Mouse (Mus musculus) megakaryocyte progenitor cell, adult 5-6 weeks (primary cell): ENCODE measurements around the gene Cracr2b. TPM values are rescaled to one million over a fixed set of nuclear protein-coding genes. Genes with fewer than 3 reads are reported as not detected.
A peak's percentile ranks its signal among the peaks of the same experiment; 100 is the strongest.

Experiments
- ATAC-seq: replicated peaks from 2 replicates; pipeline ENCODE4 v1.8.0; 2016; ENCODE audit warnings: mild to moderate bottlenecking, moderate TSS enrichment, inconsistent platforms; ENCODE audit not compliant: poor library complexity
- total RNA-seq, 2 experiments: library from RNA; stranded (forward) in 1 of 2; stranded (reverse) in 1 of 2; fragments of 157-497, 149-512 nt in 1 of 2; fragments of 200-1000 nt in 1 of 2; gene quantifications; 2 replicates each; pipeline versions ENCODE4 v1.2.3 to v1.2.4; 2015 to 2017

Gene Cracr2b
- total RNA-seq, 2 experiments from 2014 or later, result 8.9 to 16.6 TPM

DNA sequence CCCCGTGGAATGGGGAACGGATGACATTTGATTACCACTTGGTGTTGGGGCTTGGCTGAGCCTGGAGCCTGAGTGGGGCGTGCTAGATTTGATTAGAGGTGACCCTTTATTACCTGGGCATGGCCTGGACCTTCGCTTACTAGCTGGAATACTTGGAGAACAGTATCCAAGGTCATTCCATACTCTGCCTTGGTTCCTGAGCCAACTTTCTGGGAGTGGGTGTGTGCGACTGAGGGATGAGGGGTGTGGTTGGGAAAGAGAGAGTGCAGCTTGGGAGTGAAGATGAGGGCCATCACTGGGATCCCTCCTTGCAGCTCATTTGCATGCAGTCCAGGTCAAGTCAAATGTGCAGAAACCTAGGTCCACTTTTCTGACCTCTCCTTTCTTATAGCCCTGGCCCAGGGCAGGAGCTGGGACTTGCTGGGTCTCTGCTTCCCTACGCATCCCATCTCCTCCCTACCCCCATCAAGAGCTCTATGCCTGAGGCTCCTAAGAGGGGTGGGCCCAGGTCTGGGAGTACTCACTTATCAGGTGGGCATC, 22.3 kb downstream of the Cracr2b start:
- no peak for ATAC-seq

- no peak for ATAC-seq
Measured at GRCm38 (mm10) chr7:141484186-141485120, 23.6 kb downstream of the Cracr2b start.

DNA sequence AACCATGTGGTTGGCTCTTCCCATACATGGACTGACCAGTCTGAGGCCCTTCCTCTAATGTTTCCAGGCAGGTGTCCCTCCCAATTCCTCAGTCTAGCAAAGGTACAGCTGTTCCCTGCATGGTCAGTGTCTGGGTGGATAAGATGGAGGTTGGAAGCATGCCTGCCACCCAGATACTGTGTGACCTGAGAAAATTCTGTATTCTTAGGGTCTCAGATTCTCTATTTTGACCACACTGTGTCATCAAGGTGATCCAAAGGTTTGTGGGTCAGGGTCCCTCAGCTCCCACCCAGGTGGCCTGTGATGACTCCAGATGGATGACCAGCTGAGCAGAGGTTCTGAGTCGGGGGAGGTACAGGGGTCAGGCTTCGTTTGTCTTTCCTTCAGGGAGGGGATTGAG, 24.3 kb downstream of the Cracr2b start:
- ATAC-seq, result no peak

DNA sequence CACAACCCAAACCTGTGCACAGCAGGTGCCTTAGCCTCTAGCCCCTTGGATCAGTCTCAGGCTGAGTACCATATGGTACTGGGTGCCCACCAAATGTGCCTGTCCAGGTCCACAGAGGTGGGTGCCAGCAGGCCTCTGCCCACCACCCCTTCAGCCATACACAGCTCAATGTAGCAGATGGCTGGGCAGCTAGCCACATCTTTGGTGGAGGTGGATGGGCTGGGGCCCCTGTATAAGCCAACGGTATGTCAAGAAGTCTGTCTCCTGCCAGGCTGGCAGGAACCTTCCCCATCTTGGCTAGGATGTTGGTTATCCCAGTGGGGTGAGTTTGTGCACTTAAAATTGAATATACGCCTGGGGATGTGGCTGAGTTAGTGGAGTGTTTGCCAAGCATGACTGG, 24.7 kb downstream of the Cracr2b start:
- ATAC-seq, result no peak

DNA sequence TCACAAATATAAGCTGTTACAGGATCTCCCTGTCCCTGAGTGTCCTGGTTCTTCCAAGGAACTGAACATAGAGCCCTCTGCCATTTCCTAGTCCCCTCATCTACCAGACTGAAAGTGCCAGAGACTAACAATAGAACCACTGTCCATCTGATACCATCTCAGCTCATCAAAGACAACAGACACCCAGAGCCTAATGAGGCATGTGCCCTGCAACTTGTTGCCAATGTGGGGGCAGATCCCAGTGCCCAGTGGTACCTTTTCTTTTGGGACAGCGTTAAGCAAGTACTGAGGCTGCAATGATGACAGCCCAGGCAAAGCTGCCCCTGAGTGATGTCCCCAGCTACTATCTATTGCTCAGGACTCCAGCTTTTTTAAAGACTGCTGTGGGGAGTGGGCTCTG, 25.3 kb downstream of the Cracr2b start:
- no peak for ATAC-seq

DNA sequence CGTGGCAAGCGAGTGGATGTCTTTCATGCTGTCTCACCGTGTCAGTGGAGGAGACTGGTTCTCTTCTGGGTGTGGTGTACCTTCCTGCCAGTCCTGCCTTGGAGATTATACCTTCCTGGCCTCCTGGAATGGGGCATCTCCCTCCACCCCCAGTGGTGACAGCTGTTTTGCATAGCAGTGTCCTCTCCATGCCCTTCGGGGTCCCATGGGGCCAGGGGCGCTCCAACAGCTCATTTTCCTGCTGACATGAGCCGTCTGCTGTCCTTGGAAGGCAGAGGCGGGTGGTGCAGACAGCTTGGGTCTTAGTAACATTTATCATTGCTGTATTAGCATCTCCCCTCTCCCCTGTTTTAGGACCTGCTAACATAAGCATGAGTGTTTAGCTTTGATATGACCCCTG, 26.2 kb downstream of the Cracr2b start:
- no peak for ATAC-seq

DNA sequence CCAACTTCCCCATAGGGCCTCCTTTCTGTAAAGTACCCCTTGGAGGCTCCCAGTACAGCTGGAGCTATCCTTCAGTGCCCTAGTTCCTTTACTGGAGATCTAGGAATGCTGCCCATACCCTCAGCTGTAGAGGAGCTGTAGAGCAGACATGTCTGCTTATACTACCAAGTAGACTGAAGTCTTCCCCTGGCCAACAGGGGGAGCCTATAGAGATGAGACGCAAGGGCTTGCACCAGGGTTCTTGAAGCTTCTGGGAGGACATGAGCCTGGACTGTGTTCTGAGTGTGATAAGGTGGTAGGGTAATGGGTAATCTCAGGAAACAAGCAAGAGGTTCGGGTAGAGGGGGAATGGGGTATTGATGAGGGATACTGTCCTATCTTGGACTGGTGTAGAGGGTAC, 30.3 kb downstream of the Cracr2b start:
- peak; percentile 80 for ATAC-seq

DNA sequence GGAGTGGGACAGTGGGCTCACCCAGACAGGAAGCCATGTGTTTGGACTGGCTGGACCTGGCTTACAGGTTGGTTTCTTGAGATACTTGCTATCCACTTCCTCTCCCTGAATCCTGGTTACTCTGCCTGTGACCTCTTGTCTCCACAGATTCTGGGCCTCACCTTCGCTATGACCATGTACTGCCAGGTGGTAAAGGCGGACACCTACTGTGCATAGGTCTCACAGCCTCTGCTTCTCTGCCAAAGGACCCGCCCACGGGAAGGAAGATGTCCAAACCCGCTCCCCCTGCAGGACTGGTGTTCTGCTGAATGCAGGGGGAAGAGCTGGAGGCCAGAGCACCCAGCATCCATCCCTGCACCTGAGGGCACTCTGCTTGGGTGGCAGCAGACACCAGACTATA, 31.8 kb downstream of the Cracr2b start:
- no peak for ATAC-seq

GRCm38 (mm10) chr7:141493729-141494128, 32.8 kb downstream of the Cracr2b start:
- no peak for ATAC-seq

GRCm38 (mm10) chr7:141495379-141495778, 34.5 kb downstream of the Cracr2b start:
- no peak for ATAC-seq

- ATAC-seq, result no peak
Measured at GRCm38 (mm10) chr7:141495940-141496339, 35.0 kb downstream of the Cracr2b start.

DNA sequence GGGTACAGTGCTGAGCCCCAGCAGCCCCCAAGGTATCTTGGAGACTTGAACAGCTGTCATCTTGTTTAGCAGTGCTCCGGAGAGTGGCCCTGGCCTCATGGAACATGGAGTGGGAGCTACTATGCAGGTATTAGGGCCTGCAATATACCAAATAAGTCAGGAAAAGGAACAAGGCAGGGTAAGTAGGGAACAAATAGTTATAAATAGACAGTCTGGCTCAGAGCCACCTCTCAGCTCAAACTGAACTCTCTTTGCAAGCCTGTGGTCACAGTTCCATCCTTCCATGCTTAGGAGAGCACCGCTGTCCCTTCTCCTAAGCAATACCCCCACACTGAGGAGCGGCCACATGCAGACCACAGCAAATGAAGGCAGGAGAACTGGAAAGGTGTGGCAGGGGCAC, 36.7 kb downstream of the Cracr2b start:
- no peak for ATAC-seq

GRCm38 (mm10) chr7:141501820-141502555, 41.1 kb downstream of the Cracr2b start:
- 0 out of 2 replicates have a peak, but pooled peaks have one; percentile 20 for ATAC-seq

DNA sequence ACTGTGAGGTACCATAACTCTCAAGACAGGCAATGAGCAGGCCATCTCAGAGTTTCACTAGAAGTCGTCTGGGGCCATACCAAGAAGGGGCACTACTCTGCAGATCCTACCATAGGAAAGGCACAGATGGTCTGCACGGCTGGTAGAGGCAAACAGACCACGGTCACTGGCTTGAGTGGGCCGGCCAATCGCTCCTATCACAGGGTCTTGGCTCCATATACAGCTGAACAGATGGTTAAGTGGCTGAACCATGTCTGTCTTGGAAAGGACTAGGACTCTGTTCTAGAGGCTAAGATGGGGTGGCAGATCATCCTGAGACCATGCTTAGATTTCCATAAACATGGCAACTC, 41.6 kb downstream of the Cracr2b start:
- no peak for ATAC-seq

DNA sequence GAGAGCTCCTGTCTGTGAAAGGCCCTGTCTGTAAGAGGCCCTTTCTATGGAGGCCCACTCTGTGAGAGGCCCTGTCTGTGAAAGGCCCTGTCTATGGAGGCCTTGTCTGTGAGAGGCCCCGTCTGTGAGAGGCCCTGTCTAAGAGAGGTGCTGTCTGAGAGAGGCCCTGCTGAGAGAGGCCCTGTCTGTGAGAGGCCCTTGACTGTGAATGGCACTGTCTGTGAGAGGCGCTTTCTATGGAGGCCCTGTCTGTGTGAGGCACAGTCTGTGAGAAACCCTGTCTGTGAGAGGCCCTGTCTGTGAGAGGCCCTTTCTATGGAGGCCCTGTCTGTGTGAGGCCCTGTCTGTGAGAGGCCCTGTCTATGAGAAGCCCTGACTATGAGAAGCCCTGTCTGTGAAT, 45.4 kb downstream of the Cracr2b start:
- ATAC-seq, result no peak

GRCm38 (mm10) chr7:141508160-141508559, 47.3 kb downstream of the Cracr2b start:
- no peak for ATAC-seq

- ATAC-seq, result no peak
Measured at GRCm38 (mm10) chr7:141510196-141510595, 49.3 kb downstream of the Cracr2b start.

DNA sequence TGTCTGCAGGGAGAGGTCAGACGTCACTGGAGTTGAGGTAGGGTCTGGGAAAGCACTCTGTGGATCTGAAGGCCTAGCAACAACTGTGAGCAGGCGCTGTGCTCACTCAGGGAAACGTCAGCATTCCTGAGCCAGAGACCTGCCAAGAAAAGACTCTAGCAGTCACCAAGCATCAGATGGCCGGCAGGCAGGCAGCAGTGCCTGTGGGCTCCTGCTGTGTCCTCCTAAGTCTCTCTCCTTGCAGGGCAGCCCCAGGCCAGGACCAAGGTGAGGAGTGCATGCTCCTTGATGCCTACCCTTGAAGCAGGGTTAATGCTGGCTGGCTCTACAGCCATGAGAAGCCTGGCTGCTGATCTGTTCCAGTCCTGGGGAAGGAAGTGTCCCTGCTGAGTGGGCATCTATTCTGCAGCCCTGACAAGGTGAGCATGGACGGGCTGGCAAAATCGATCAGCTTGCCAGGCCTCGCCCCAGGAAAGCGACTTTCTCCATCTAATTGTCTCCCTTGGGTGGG, 49.8 kb downstream of the Cracr2b start:
- ATAC-seq, result no peak
